Mouse (Mus musculus): ENCODE data around the gene Rcor1. TPM values are rescaled to one million over a fixed set of nuclear protein-coding genes. Genes with fewer than 3 reads are reported as not detected.

Gene Rcor1
- polyA plus RNA-seq, 1 experiment, result 34.4 TPM

DNA sequence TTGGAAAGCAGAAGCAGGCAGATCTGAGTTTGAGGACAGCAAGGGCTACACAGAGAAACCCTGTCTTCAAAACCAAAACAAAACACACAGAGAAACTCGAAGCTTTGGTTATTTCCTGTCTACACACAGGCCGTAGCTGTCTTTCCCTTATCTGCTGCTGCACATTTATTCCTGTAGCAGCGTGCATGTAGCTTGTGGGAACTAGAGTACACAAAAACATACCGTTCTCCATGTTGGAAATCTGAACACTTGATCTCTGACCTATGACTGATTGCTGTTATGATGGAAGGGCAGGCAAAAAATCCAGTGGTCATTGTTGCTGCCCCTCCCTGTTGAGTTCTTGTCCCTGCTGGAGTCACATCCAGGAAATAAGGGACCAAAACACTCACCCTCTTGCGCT, 54.9 kb downstream of the Rcor1 start:
- TF ChIP-seq CTCF (IDR thresholded peaks at IDR 0.05; ENCODE audit: low read depth, low read length) (no peak), POLR2A (IDR thresholded peaks at IDR 0.05; ENCODE audit: insufficient read depth, low read length) (no peak)

DNA sequence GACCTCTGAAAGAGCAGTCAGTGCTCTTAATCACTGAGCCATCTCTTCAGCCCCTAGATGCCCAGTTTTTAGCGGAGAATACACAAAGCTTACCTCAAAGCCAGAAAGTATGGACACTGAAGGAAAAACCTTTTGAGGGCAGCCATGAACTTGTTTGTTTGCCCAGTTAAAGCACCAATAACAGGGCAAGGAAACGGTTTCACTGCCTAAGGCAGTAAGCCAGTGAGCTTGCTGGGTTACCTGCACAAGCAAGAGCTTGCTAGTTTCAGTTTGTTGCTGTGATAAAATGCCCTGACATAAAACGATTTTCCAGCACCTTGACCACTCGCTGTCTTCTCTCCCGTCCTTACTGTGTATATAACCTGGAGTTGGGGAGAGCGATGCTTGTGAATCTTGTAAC, 55.9 kb downstream of the Rcor1 start:
- Histone ChIP-seq H3K27me3 (ENCODE audit: control insufficient read depth, insufficient read depth, low read length, poor library complexity, severe bottlenecking) (no peaks in the 10 kb centered on the region), H3K36me3 (ENCODE audit: control insufficient read depth, insufficient read depth, low read length, poor library complexity, severe bottlenecking) (no peaks in the 10 kb centered on the region), H3K9me3 (replicated peaks; ENCODE audit: control insufficient read depth, insufficient read depth, low read length, poor library complexity, severe bottlenecking) (no peaks in the 10 kb centered on the region), H3K4me1 (ENCODE audit: control insufficient read depth, insufficient read depth, low read length) (no peaks in the 10 kb centered on the region), H3K9ac (ENCODE audit: low read depth, poor library complexity, severe bottlenecking) (no peak overlapping the region), H3K4me3 (ENCODE audit: low read depth, low read length) (no peak overlapping the region), H3K27ac (ENCODE audit: insufficient read depth, low read length) (no peak overlapping the region)
- TF ChIP-seq CTCF (IDR thresholded peaks at IDR 0.05; ENCODE audit: low read depth, low read length) (no peak), EP300 (IDR thresholded peaks at IDR 0.05; ENCODE audit: insufficient read depth, low read depth, low read length) (no peak), POLR2A (IDR thresholded peaks at IDR 0.05; ENCODE audit: insufficient read depth, low read length) (no peak)

More for the DNA sequence above, 54.9 kb downstream of the Rcor1 start:
- no peak overlapping the region for H3K27ac ChIP-seq (ENCODE audit: insufficient read depth, low read length)
- H3K4me3 ChIP-seq (ENCODE audit: low read depth, low read length), result no peak overlapping the region
- H3K9ac ChIP-seq (ENCODE audit: low read depth, poor library complexity, severe bottlenecking), result no peak overlapping the region
- no peaks in the 10 kb centered on the region for H3K36me3 ChIP-seq (ENCODE audit: control insufficient read depth, insufficient read depth, low read length, poor library complexity, severe bottlenecking)
- no peaks in the 10 kb centered on the region for H3K9me3 ChIP-seq (replicated peaks; ENCODE audit: control insufficient read depth, insufficient read depth, low read length, poor library complexity, severe bottlenecking)
- no peaks in the 10 kb centered on the region for H3K27me3 ChIP-seq (ENCODE audit: control insufficient read depth, insufficient read depth, low read length, poor library complexity, severe bottlenecking)
- H3K4me1 ChIP-seq (ENCODE audit: control insufficient read depth, insufficient read depth, low read length), result no peaks in the 10 kb centered on the region

DNA sequence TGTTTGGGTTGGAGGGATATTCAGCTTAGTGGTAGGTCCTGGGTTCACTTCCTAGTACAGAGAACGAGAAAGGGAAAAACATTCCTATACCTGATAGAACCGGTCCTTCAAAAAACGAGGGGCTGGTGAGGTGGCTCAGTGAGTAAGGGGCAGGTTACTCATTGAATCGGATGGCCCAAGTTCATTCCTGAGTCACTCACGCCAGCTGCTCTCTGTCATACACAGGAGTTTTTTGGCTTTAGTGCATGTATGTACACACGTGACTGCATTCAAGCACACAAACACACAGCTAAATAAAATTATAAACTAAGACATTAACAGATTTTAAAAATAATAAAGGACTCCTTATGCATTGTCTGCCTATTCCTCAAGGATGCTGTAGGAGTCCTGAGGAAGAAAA, 57.1 kb downstream of the Rcor1 start:
- TF ChIP-seq POLR2A (IDR thresholded peaks at IDR 0.05; ENCODE audit: insufficient read depth, low read length), result no peak
- TF ChIP-seq EP300 (IDR thresholded peaks at IDR 0.05; ENCODE audit: insufficient read depth, low read depth, low read length), result no peak
- TF ChIP-seq CTCF (IDR thresholded peaks at IDR 0.05; ENCODE audit: low read depth, low read length), result no peak

DNA sequence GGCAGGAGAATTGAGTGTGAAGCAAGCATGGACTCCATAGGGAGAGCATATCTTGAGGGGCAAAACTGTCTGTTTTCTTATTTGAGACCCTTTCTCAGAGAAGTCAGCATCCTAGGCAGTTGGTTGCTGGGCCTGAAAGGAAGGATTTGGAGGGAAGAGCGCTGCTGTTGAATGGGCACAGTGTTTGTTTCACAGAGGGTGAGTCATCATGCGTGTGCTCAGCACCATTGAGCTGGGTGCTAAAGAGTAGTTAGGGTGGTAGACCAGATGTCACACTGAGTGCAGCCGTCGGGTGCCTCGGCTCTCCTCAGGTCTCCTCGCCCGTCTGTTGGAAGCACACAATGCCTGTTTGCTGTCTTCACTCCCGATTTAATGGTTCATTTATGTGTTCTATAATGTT, 57.9 kb downstream of the Rcor1 start:
- TF ChIP-seq CTCF (IDR thresholded peaks at IDR 0.05; ENCODE audit: low read depth, low read length) (no peak), EP300 (IDR thresholded peaks at IDR 0.05; ENCODE audit: insufficient read depth, low read depth, low read length) (no peak), POLR2A (IDR thresholded peaks at IDR 0.05; ENCODE audit: insufficient read depth, low read length) (no peak)
- no peak overlapping the region for H3K27ac ChIP-seq (ENCODE audit: insufficient read depth, low read length)
- peaks cover 2% of the 10 kb centered on the region; the same call in 1 of the 2 replicates for H3K36me3 ChIP-seq (ENCODE audit: control insufficient read depth, insufficient read depth, low read length, poor library complexity, severe bottlenecking)
- no peaks in the 10 kb centered on the region for H3K27me3 ChIP-seq (ENCODE audit: control insufficient read depth, insufficient read depth, low read length, poor library complexity, severe bottlenecking)
- no peaks in the 10 kb centered on the region for H3K9me3 ChIP-seq (replicated peaks; ENCODE audit: control insufficient read depth, insufficient read depth, low read length, poor library complexity, severe bottlenecking)
- no peak overlapping the region for H3K4me3 ChIP-seq (ENCODE audit: low read depth, low read length)
- H3K9ac ChIP-seq (ENCODE audit: low read depth, poor library complexity, severe bottlenecking), result no peak overlapping the region
- H3K4me1 ChIP-seq (ENCODE audit: control insufficient read depth, insufficient read depth, low read length), result no peaks in the 10 kb centered on the region

More for the DNA sequence above, 57.1 kb downstream of the Rcor1 start:
- H3K27ac ChIP-seq (ENCODE audit: insufficient read depth, low read length), result no peak overlapping the region
- no peaks in the 10 kb centered on the region for H3K27me3 ChIP-seq (ENCODE audit: control insufficient read depth, insufficient read depth, low read length, poor library complexity, severe bottlenecking)
- H3K9ac ChIP-seq (ENCODE audit: low read depth, poor library complexity, severe bottlenecking), result no peak overlapping the region
- no peak overlapping the region for H3K4me3 ChIP-seq (ENCODE audit: low read depth, low read length)
- H3K9me3 ChIP-seq (replicated peaks; ENCODE audit: control insufficient read depth, insufficient read depth, low read length, poor library complexity, severe bottlenecking), result no peaks in the 10 kb centered on the region
- H3K36me3 ChIP-seq (ENCODE audit: control insufficient read depth, insufficient read depth, low read length, poor library complexity, severe bottlenecking), result no peaks in the 10 kb centered on the region
- no peaks in the 10 kb centered on the region for H3K4me1 ChIP-seq (ENCODE audit: control insufficient read depth, insufficient read depth, low read length)

DNA sequence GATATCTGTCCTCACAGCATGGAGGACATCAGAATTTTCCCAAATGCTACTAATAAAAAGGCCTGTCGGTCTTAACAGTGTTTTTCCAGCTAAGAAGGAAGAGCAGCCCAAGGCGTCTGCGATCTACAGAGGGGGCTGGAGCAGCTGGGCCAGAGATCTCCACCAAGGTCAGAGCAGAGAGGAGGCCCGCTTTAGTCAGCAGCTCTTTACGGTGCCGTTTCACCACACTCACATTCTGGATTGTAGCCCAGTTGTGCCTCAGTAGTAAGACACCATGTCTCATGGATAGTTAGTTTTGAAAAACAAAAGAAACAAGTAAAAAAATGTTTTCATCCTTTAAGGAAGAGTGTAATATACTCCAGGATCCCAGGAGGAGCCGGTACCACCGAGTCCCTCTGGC, 72.0 kb downstream of the Rcor1 start:
- H3K9ac ChIP-seq (ENCODE audit: low read depth, poor library complexity, severe bottlenecking), result no peak overlapping the region
- H3K27ac ChIP-seq (ENCODE audit: insufficient read depth, low read length), result no peak overlapping the region
- no peak for TF ChIP-seq POLR2A (IDR thresholded peaks at IDR 0.05; ENCODE audit: insufficient read depth, low read length)
- TF ChIP-seq CTCF (IDR thresholded peaks at IDR 0.05; ENCODE audit: low read depth, low read length), result no peak
- TF ChIP-seq EP300 (IDR thresholded peaks at IDR 0.05; ENCODE audit: insufficient read depth, low read depth, low read length), result no peak
- H3K27me3 ChIP-seq (ENCODE audit: control insufficient read depth, insufficient read depth, low read length, poor library complexity, severe bottlenecking), result no peaks in the 10 kb centered on the region
- H3K9me3 ChIP-seq (replicated peaks; ENCODE audit: control insufficient read depth, insufficient read depth, low read length, poor library complexity, severe bottlenecking), result no peaks in the 10 kb centered on the region
- H3K36me3 ChIP-seq (ENCODE audit: control insufficient read depth, insufficient read depth, low read length, poor library complexity, severe bottlenecking), result peaks cover 9% of the 10 kb centered on the region; the same call in 1 of the 2 replicates
- H3K4me1 ChIP-seq (ENCODE audit: control insufficient read depth, insufficient read depth, low read length), result no peaks in the 10 kb centered on the region
- H3K4me3 ChIP-seq (ENCODE audit: low read depth, low read length), result no peak overlapping the region

DNA sequence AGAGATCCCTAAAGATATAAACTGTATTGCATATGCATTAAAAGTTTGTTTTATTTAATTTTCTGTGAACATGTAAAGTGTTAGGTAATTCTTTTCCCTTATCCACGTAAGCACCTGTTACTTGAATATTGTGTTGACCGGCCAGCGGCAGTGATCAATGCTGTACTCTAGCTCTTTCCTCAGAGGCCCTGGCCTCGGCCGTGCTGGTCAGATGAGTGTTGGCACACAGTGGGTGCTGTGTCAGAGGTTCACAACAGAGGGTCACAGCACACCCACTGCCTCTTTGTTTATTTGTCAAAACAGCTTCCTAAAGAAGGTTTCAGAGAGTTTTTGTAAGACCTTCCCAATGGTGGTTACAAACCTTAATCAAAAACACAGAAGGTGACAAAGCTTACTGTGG, 75.4 kb downstream of the Rcor1 start:
- H3K9ac ChIP-seq (ENCODE audit: low read depth, poor library complexity, severe bottlenecking), result no peak overlapping the region
- H3K27me3 ChIP-seq (ENCODE audit: control insufficient read depth, insufficient read depth, low read length, poor library complexity, severe bottlenecking), result no peaks in the 10 kb centered on the region
- H3K4me3 ChIP-seq (ENCODE audit: low read depth, low read length), result no peak overlapping the region
- no peaks in the 10 kb centered on the region for H3K9me3 ChIP-seq (replicated peaks; ENCODE audit: control insufficient read depth, insufficient read depth, low read length, poor library complexity, severe bottlenecking)
- no peak overlapping the region for H3K27ac ChIP-seq (ENCODE audit: insufficient read depth, low read length)
- TF ChIP-seq EP300 (IDR thresholded peaks at IDR 0.05; ENCODE audit: insufficient read depth, low read depth, low read length) (no peak), POLR2A (IDR thresholded peaks at IDR 0.05; ENCODE audit: insufficient read depth, low read length) (no peak), CTCF (IDR thresholded peaks at IDR 0.05; ENCODE audit: low read depth, low read length) (no peak)
- H3K36me3 ChIP-seq (ENCODE audit: control insufficient read depth, insufficient read depth, low read length, poor library complexity, severe bottlenecking), result peaks cover 6% of the 10 kb centered on the region
- H3K4me1 ChIP-seq (ENCODE audit: control insufficient read depth, insufficient read depth, low read length), result no peaks in the 10 kb centered on the region
